Mouse (Mus musculus): ENCODE measurements around the gene Catsper3.

Catsper3 gene

DNA sequence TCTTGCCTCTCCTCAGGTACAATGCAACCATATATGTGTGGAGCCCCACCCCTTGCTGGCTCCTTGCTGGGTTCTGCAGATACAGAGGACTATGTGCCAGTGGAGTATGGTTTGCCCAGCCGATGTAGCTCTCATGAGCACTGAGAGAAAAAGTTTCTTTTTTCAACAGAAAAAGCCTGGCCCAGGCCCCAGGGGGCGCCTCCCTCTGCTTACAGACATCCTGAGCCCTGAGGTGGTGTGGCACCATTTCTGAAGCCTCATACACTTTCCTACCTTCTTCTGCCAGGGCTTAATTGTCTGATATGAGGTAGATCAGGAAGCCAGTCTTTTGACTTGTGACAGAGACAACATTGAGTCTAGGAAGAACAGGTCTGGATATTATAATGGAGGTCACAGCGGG is 67.8 kb downstream of the Catsper3 start:
- DNase-seq (ENCODE audit: low read depth, low spot score): no peak

DNA sequence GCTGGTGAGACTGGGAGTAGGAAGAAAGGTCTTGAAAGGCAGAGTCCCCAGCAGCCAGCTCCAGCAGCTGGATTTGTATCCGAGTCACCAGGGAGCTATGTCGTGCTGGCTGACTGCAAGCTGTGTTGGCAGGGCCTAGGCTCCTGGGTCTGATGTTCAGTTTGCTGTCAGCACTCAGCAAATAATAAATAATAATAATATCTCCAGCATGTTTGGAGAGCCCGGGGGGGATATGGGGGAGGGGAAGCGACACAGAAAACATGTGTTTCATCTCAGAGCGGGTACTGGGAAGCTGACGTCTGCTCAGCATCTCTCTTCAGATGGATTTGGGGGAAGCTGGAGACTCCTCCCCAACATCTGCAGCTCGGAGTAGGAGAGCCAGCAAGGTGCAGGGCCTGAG is 71.4 kb downstream of the Catsper3 start:
- no peak for DNase-seq (ENCODE audit: low read depth, low spot score)

DNA sequence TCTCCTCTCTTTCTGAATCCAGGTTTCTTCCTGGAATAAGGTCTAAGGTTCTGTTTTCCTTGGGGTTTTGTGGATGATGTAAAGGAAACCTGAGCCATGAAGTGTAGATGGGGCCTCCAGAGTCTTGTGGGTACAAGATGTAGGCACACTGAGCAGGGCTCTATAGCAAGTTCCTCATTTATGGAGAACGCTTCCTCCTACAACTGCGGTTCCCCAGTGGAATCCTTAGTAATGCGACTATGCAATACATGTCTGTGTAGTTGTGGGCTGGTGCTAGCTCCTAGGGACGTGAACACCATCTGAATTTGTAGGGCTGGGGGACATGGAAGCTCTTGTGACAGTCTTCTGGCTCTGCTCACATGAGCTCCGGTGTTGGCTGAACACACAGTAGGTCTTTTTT is 74.1 kb downstream of the Catsper3 start:
- DNase-seq (ENCODE audit: low read depth, low spot score): no peak
